Mouse (Mus musculus) testis, postnatal 14 days (tissue): ENCODE data around the gene Nid1.
A peak's percentile ranks its signal among the peaks of the same experiment; 100 is the strongest.
"Not testable (repeated sequence)": the region's sequence is repeated elsewhere in the genome, so short reads cannot be mapped to it uniquely, and the experiment has no call there.

Experiments used
- DNase-seq: peaks from one replicate; pipeline ENCODE4 v3.0.0; 2021; ENCODE audit warnings: low spot score

Nid1 gene

GRCm38 (mm10) chr13:13492151-13492550 lies 54.8 kb downstream of the Nid1 start:
- no peak for DNase-seq

- DNase-seq = no peak
Observed at GRCm38 (mm10) chr13:13493517-13493916, 56.2 kb downstream of the Nid1 start.

DNA sequence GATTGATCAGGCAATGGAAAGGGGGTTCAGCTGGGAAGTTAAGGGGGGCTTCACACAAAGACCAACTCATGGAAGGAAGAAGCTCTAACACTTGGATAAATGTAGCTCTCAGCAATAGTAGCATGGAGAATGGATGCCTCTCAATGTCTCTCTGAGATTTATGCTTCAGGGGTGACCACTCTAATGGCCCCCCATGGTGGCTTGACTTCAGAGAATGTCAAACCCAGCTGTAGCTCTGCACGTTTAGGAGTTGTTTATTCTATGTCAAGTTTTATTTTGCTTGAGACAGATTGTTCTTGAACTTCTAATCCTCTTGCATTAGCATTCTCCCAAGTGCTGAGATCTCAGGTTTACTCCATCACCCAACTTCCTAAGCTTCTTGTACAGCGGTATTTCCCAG lies 60.7 kb downstream of the Nid1 start:
- DNase-seq = no peak

DNA sequence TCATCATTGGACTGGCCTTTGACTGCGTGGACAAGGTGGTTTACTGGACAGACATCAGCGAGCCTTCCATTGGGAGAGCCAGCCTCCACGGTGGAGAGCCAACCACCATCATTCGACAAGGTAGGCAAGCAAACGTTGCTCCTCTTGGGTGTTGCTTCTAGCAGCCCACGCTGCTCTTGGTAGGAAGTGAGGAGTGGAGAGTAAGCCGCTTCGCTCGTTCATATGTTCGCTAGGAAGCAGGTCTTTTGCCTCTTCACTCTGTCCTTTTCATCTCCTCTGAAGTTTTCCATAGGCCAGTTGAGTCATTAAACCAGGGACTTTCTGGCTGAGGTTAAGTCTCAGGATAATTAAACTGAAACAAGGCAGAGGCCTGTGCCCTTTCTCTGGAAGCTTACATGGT lies 65.1 kb downstream of the Nid1 start:
- DNase-seq = no peak

- DNase-seq = no peak
Observed at GRCm38 (mm10) chr13:13503695-13504386, 66.5 kb downstream of the Nid1 start.

DNA sequence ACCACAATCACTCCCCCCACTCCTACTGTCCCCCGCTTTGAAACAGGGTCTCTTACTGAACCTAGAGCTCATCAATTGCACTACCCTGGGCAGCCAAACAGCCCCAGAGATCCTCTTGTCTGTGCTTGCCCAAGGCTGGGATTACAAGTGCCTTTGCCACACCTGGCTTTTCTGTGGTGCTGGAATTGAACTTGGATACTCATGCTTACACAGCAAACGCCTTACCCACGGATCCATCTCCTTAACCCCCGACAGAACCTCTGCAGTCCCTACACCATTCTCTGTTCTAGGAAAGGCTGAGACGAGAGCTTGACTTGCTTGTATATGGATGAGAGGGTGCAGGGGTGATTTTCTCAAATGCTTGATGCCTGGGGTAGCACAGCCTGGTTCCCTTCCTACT lies 67.7 kb downstream of the Nid1 start:
- DNase-seq = no peak

GRCm38 (mm10) chr13:13506556-13506955 lies 69.2 kb downstream of the Nid1 start:
- DNase-seq = no peak

GRCm38 (mm10) chr13:13514861-13515260 lies 77.5 kb downstream of the Nid1 start:
- DNase-seq = no peak

- DNase-seq = peak; percentile 72
Observed at GRCm38 (mm10) chr13:13516376-13517225, 79.2 kb downstream of the Nid1 start.

GRCm38 (mm10) chr13:13518114-13518513 lies 80.8 kb downstream of the Nid1 start:
- no peak for DNase-seq

GRCm38 (mm10) chr13:13520436-13520835 lies 83.1 kb downstream of the Nid1 start:
- no peak for DNase-seq

DNA sequence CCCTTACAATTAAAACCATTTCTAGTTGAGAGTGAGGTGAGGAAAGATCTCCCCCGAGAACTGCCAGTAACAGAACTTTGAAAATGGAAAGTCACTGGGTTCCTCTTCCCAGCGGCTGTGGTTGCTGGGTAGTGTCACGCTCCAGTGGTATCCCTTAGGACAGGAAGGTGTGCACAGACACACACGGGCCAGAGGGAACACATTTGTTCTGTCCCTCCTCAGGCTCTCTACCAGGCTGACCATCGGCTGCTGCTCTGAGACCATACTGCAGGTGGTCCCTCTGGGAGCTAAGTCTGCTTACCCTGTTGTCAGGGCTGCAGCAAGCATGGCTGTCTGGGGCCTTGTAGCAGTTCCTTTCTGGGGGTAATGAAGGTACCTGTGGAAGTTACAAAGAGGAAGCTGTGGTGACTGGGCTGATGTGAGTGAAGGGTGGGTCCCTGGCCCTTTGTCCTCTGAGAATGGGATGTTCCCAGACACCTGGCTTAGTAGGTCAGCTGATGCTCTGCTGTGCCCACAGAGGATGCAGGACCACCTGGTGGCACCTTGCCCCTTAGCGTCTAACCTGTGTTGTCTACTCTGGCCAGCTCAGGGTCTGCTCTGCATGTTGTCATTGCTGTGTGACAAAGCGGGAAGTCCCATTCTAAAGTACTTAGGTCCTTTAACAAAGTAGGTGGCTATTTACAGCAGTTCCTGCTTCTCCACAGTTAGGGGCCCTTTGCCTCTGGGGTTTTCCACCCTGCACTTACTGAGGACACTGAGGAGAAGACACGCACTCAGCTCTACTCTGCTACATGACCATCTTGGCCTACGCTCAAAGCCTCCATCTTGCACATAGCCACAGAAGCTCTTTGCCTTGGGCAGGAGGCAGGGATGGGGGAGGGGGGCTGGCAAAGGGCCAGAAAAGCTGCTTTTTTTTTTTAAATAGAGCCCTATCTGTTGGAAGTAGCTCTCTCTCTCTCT lies 86.6 kb downstream of the Nid1 start:
- no peak for DNase-seq

DNA sequence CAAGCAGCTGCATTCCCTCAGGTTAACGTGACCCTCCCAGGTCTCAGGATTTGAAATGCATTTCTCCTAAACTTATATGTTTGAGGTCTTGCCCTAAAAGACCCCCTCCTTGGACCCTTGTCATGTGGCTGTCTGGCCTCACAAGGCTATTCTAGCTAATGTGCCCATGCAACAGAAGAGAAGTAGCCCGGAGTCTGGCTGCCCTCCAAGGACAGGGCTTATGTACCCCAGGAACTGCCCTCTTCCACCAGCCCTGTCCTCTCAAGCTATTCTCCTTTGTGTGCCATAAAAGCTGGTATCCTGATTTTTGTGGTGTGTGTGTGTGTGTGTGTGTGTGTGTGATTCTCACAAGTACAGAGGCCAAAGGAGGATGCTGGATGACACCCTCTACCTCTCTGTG lies 87.9 kb downstream of the Nid1 start:
- no peak for DNase-seq

DNA sequence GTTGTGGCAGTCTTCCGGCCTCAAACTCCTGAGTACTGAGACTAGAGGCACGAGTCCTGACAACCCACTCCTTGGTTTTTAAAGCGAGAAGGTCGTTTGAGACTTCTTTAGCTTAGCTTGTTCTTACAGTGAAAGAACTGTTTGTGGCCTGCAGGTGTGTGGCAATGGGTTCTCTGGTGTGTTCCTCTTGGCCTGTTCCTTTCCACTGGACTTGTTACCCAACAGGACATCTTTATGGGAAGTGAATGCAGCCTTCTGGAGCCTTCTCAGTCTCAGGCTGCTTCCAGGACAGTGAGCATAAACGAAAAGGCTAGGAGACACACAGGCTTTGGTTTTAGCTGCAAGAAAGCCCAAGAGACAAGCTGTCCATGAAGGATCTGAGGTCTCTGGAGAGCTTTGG lies 88.5 kb downstream of the Nid1 start:
- DNase-seq = no peak

GRCm38 (mm10) chr13:13529115-13529542 lies 91.8 kb downstream of the Nid1 start:
- no peak for DNase-seq

- DNase-seq = no peak
Observed at GRCm38 (mm10) chr13:13530913-13531312, 93.6 kb downstream of the Nid1 start.

DNA sequence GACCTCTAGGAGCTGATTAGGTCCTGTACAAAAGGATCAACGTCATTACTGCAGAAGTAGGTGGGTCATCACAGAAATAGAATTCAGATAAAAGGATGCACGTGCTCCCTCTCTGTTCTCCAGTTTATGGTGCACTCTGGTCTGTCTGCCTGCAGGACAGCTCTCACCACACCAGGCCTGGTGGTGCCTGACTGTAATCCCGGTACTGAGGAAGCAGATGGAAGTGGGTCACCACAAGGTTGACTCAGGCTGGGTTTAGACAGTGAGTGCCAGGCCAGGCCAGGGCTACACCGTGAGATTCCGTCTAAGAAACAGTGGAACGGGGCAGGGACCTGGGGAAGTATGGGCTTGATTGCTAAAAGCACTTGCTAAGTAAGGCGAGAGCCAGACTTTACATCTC lies 94.6 kb downstream of the Nid1 start:
- DNase-seq = no peak

DNA sequence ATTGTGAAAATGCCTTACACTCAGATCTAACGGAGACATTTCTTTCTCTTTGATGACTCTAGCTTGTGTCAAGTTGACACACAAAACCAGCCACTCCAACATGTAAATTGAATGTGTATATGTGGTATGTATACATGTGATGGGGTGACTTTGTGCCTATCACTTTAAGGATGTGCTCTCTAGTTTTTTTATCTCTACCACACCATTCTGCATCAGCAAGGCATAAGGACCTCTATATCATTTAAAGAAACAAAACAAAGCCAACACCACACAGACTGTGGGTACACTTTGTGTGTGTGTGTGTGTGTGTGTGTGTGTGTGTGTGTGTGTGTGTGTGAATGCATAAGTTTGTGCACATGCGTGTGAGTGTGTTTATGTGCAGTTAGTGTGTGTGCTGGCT lies 99.2 kb downstream of the Nid1 start:
- DNase-seq = no peak

- no peak for DNase-seq
Observed at GRCm38 (mm10) chr13:13537272-13538015, 100.1 kb downstream of the Nid1 start.

DNA sequence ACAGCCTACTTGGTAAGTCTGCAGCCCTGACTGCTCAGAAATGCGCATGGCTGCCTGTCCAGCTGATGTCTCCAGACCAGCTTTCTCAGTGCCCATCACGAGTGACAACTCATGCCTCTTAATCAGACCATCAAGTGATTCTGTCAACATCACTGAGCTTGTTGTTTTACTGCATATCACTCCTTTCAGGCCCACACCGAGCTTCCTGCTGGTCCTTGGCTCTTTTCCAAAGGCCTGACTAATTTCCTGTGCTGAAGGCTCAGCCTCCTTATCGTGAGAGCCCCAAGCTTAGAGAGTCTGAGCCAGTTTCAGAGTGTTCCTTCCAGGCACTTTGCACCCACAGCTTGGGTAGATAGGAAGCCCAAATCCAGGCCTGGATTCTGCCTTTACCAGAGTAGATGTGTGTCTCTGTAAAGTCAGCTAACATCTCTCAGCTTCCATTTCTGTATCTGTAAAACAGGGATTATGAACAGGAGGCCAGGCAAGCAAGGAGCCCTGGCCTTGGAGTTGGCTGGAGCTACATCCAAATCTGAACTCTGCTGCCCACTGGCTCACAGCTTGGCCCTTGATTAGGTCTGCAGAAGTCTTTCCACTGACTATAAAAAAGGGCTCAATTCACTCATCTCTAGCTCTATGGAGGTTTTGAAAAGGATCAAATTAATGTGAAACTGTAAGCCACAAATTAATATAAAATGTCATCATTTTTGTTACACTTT lies 101.4 kb downstream of the Nid1 start:
- DNase-seq = peak; percentile 40

- DNase-seq = not testable (repeated sequence)
Observed at GRCm38 (mm10) chr13:13543073-13543472, 105.7 kb downstream of the Nid1 start.
